Mouse (Mus musculus) lung, embryonic 14.5 days (tissue): Measurements from ENCODE around the gene Prcd. TPM values are rescaled to one million over a fixed set of nuclear protein-coding genes. Genes with fewer than 3 reads are reported as not detected.

ENCODE experiments used
- ATAC-seq: fragments of 200-750 bp; cut with Nextera tagmentation; 2 replicates; pipeline ENCODE4 v1.8.0; 2017; ENCODE audit warnings: mild to moderate bottlenecking, moderate TSS enrichment, moderate library complexity; ENCODE audit not compliant: insufficient read depth
- DNase-seq: peaks from one replicate; pipeline ENCODE4 v3.0.0-alpha.2; 2015
- H3K27ac ChIP-seq: fragments of 300-500 bp; sonication (generic); 2 replicates; pipeline ENCODE4 v1.5.1; 2014; ENCODE audit warnings: low read depth, mild to moderate bottlenecking, moderate library complexity
- H3K27me3 ChIP-seq: fragments of 300-500 bp; sonication (generic); 2 replicates; pipeline ENCODE4 v1.6.1; 2014; ENCODE audit warnings: low read length, control low read depth; ENCODE audit not compliant: insufficient read depth
- H3K36me3 ChIP-seq: fragments of 300-500 bp; sonication (generic); 2 replicates; pipeline ENCODE4 v1.6.1; 2014; ENCODE audit warnings: control low read depth; ENCODE audit not compliant: insufficient read depth
- H3K4me1 ChIP-seq: fragments of 300-500 bp; sonication (generic); 2 replicates; pipeline ENCODE4 v1.6.1; 2014; ENCODE audit warnings: antibody characterized with exemption, control low read depth; ENCODE audit not compliant: insufficient read depth
- H3K4me2 ChIP-seq: fragments of 300-500 bp; sonication (generic); 2 replicates; pipeline ENCODE4 v1.6.1; 2014; ENCODE audit warnings: mild to moderate bottlenecking
- H3K4me3 ChIP-seq: fragments of 300-500 bp; sonication (generic); 2 replicates; pipeline ENCODE4 v1.5.1; 2014; ENCODE audit warnings: low read depth, low read length
- H3K9ac ChIP-seq: fragments of 300-500 bp; sonication (generic); 2 replicates; pipeline ENCODE4 v1.6.1; 2014
- H3K9me3 ChIP-seq: fragments of 300-500 bp; sonication (generic); 2 replicates; pipeline ENCODE4 v1.6.1; 2016; ENCODE audit warnings: low read depth, low read length, control low read depth
- CTCF ChIP-seq: IDR thresholded peaks from 2 replicates; pipeline ENCODE4 v1.5.1; 2016; ENCODE audit warnings: antibody characterized with exemption, low read depth
- WGBS: fragments of 180-500 bp; shearing (Covaris S2); extraction: QIAGEN DNeasy Blood & Tissue Kit; methylation state at CpG from one replicate; pipeline ENCODE4 v1.1.7; 2014; 5-methylcytosine and 5-hydroxymethylcytosine counted together
- polyA plus RNA-seq: library from polyadenylated mRNA; unstranded; fragments of >200 nt; fragmentation: Nextera tagmentation; extraction: Ambion mirVana; gene quantifications from 2 replicates; pipeline ENCODE4 v1.2.1, GENCODE M21; 2014

The Prcd gene
- polyA plus RNA-seq, 1 experiment from 2014 or later: 1.6 TPM

DNA sequence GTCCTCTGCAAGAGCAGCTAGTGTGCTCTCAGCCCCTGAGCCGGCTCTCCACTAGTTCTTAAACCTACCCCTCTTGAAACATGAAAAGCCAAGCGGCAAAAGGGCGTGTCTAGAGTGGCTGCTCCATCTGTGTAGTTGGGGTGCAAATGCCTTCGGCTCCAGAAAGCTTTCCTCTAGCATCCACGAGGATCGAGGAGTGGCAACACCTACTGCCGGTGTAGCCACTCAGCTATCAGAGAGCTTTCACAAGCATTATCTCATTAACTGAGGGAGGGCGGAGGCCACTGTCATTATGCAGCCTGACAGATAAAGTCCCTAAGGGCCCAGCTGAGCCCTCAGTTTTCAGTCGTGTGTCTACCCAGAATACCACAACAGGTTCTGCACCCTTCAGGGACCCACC, 33.3 kb upstream of the Prcd start:
- no peak for ATAC-seq
- WGBS: 24% methylated on average over 9 of the region's 9 CpGs
- H3K4me1 ChIP-seq: peaks cover 60% of the 10 kb centered on the region
- H3K4me3 ChIP-seq: no peak overlapping the region
- no peak overlapping the region for H3K9ac ChIP-seq
- H3K27ac ChIP-seq: peak overlapping the region; percentile 84
- DNase-seq: peak; percentile 57
- H3K27me3 ChIP-seq: no peaks in the 10 kb centered on the region
- H3K9me3 ChIP-seq: no peaks in the 10 kb centered on the region
- H3K4me2 ChIP-seq: peak overlapping the region; percentile 89
- H3K36me3 ChIP-seq: no peaks in the 10 kb centered on the region
- no peak for TF ChIP-seq CTCF

DNA sequence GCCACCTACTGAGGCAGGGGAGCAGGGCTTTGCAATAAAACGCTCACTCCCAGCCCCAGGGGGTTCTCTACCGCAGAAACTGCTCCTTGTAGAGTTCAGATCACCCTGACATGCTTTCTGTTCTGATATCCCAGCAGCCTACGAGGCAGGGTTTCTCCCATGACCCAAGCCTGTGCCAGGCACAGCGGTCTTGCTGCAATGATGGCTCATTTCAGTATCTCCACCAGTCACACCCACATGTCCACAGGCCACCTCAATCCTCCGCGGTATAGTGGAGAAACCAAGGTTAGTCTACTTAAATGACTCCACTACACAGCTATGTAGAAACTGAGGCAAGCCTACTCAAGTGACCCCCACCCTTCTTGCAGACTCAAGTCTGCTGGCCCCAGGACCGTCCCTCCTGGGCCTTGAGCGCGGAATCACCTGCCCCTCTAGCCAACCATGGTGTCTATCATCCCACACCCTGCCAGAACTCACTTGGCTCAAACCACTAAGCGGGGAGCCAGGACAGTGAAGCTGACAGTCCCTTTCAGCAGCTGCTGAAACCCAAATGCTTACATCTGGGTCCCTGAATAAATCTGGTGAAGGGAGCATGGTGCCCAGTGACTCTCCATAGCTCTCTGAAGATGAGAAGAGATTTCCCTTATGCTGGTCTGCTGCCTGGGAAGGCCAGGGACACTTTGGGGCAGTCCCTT, 32.6 kb upstream of the Prcd start:
- no peaks in the 10 kb centered on the region for H3K9me3 ChIP-seq
- no peaks in the 10 kb centered on the region for H3K36me3 ChIP-seq
- H3K27ac ChIP-seq: peak overlapping the region; percentile 84
- peaks cover 55% of the 10 kb centered on the region for H3K4me1 ChIP-seq
- H3K4me3 ChIP-seq: 0 out of 2 replicates have a peak overlapping the region, but pooled peaks have one; percentile 3
- H3K4me2 ChIP-seq: peak overlapping the region; percentile 89
- H3K27me3 ChIP-seq: no peaks in the 10 kb centered on the region
- DNase-seq: peak; percentile 68
- no peak for TF ChIP-seq CTCF
- peak overlapping the region; percentile 25 for H3K9ac ChIP-seq
- WGBS: 61% methylated on average over 10 of the region's 10 CpGs
- peak; percentile 23 for ATAC-seq

DNA sequence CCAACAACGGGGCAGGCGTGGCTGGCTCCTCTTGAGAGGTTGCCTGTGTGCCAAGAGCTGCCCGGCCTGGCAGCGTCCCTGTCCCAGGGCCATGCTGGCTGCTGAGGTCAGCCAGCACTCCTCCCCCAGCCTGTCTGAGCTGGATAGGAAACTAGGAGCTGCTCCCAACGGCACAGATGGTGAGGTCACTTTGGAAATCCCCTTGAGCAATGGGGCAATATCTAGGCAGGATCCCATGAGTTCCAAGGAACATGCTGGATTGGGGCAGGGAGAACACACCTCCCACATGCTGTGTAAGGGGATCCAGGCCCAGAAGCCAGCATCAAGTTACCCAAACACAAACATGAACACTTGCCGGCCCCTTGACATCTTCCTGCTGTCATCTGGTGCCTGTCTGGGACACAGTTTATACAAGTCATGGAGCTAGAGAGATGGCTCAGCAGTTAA, 32.1 kb upstream of the Prcd start:
- H3K4me1 ChIP-seq: peaks cover 50% of the 10 kb centered on the region
- H3K4me3 ChIP-seq: no peak overlapping the region
- peak overlapping the region; percentile 84 for H3K27ac ChIP-seq
- peak; percentile 78 for ATAC-seq
- H3K9me3 ChIP-seq: no peaks in the 10 kb centered on the region
- no peaks in the 10 kb centered on the region for H3K27me3 ChIP-seq
- no peak for TF ChIP-seq CTCF
- no peaks in the 10 kb centered on the region for H3K36me3 ChIP-seq
- 10% methylated on average over 6 of the region's 6 CpGs for WGBS
- H3K9ac ChIP-seq: peak overlapping the region; percentile 25
- peak overlapping the region; percentile 89 for H3K4me2 ChIP-seq
- DNase-seq: peak; percentile 90

DNA sequence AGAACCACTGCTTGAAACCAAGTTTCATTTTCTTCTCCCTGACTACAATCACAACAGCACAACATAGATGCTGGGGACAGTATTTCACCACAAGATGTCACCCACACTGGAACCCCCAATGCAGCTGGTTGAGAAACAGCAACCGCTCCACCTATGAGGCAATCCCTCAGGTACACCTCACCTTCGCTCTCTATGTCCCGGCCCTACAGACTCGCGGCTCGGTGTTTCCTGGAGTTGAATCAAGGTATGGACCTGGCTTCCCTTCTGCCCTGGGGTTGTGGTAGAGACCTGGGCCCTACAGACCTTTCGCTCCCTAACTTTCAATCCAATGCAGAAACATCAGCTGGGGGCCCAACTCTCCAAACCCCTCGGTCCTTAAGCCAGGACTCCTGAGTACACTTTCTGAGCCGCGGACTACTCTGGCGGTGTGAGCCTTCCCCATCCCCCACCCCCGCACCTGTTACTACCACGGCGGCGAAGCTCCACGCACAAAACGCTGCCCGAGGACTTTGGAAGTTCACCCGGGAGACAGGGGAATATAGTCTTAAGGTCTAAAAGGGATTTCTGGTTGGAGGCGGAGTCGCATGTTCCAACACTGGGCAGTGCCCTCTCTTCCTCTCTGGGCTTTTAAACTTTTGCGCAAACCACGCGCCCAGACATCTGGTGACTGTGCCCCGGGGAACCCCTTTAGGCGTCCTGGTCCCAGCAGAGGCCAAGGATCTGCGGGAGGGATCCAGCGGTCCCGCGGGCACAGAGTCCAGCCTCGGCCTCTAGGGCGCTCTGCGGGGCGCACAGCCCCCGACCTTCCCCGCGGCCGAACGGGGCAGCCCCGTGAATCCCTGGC, 29.8 kb upstream of the Prcd start:
- ATAC-seq (no peak; the same call in 1 of the 2 replicates), DNase-seq (no peak)
- 7% methylated on average over 40 of the region's 40 CpGs for WGBS
- Histone ChIP-seq H3K9ac (peak overlapping the region; percentile 70), H3K27me3 (no peaks in the 10 kb centered on the region), H3K36me3 (no peaks in the 10 kb centered on the region), H3K4me1 (peaks cover 42% of the 10 kb centered on the region), H3K4me3 (peak overlapping the region; percentile 70), H3K27ac (peak overlapping the region; percentile 40; the same call in 1 of the 2 replicates), H3K9me3 (no peaks in the 10 kb centered on the region), H3K4me2 (peak overlapping the region; percentile 89)
- TF ChIP-seq CTCF: peak; percentile 1; the same call in 1 of the 2 replicates

DNA sequence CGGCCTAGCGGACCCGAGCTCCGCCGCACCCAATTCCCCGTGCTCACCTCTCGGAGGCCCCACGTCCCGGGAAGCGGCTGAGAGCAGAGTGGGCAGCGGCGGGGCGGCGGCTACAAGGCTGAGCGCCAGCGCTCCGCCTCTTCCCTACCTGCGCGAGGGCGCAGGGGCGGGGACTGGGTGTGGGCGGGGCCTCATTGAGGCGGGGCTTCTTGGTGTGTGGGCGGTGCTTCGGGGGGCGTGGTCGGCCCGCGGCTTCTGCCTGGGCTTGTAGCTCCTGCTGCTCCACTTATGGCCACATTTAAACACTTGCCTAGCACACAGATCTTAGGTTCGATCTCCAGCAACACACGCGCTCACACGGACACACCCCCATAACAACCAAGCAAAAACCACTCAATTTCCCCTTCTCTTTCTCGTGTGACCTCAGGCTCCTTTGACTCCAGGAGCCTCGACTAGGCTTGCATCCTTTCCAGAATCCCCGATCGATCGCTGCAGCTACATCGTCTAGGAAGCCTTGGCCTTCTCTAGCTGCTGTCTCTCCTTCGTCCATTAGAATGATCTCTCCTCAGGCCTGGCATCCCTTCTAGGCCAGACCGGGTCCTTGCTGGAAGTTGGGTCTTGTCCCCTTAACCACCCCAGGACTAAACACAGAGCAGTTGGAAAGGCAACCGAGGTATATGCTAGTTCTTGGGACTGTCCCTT, 29.1 kb upstream of the Prcd start:
- H3K4me1 ChIP-seq: peaks cover 36% of the 10 kb centered on the region

DNA sequence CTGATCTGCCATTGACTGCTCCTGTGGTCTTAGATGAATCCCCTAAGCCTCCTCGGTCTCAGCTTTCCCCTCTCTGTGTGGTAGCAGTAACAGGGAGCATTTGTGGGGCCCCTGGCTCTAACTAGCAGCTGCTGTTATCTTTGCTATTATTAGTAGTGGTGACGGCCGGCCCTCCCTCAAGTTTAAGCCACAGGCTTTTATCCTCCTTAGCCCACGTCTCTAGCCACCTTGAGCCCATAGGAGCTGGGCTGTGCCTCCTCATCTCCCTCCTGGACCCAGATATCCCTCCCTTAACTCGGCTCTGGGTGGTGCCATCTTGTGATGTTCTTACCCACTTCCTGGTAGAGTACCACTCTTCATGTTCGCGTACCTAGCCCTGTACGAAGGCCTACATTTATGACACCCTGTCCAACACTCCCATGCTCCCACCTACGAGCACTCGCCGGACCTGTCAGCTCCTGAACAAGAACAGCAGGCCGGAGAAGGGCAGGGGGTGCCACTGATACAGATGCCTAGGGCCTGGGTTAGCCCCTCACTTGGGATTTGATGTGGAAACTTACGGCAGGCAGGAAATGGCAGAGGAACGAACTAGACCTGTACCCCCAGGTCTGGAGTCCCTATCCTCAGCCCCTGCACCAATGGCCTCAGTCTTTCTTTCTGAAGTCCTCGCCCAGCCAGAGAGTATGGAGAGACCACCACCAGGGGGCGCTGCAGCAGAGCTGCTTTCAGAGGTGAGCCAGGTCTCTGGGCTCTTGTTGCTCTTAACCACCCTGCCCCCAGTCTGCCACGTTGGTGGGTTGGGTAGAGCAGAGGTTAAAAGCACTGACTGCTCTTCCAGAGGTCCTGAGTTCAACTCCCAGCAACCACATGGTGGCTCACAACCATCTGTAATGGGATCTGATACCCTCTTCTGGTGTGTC, 28.0 kb upstream of the Prcd start:
- no peaks in the 10 kb centered on the region for H3K9me3 ChIP-seq
- no peak for ATAC-seq
- H3K4me1 ChIP-seq: peaks cover 26% of the 10 kb centered on the region
- peak; percentile 75 for TF ChIP-seq CTCF
- 73% methylated on average over 17 of the region's 17 CpGs for WGBS
- no peaks in the 10 kb centered on the region for H3K27me3 ChIP-seq
- peak; percentile 61 for DNase-seq
- no peaks in the 10 kb centered on the region for H3K36me3 ChIP-seq
- H3K4me2 ChIP-seq: no peak overlapping the region
- H3K9ac ChIP-seq: no peak overlapping the region
- no peak overlapping the region for H3K4me3 ChIP-seq
- H3K27ac ChIP-seq: no peak overlapping the region

More for the DNA sequence above, 29.1 kb upstream of the Prcd start:
- no peaks in the 10 kb centered on the region for H3K9me3 ChIP-seq
- no peaks in the 10 kb centered on the region for H3K27me3 ChIP-seq
- H3K9ac ChIP-seq: peak overlapping the region; percentile 70
- H3K4me2 ChIP-seq: peak overlapping the region; percentile 89
- peak overlapping the region; percentile 40; the same call in 1 of the 2 replicates for H3K27ac ChIP-seq
- 0 out of 2 replicates have a peak, but pooled peaks have one; percentile 6 for TF ChIP-seq CTCF
- peak overlapping the region; percentile 70 for H3K4me3 ChIP-seq
- 11% methylated on average over 42 of the region's 42 CpGs for WGBS
- ATAC-seq (peak; percentile 25), DNase-seq (peak; percentile 88)
- no peaks in the 10 kb centered on the region for H3K36me3 ChIP-seq
